Comparison of ENCODE assay signal across 28 mouse cellular contexts in the genomic region with DNA sequence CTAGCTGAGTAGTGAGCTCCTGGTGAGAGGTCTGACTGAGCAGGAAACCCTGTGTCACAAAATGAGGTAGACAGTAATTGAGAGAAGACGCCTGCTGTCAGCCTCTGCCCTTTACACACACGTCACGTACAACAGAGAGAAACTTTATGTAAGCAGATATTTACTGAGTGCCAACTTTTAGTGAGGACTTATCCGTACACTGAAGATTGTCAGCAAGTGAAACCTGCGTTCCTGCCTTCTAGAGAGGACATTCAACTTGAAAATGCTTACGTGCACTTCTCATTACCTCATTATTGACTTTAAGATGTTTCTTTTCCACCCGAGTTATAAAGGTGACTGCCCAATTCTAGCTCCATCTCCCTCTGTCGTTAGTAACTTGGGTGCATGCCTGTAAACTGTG. TPM values are rescaled to one million over a fixed set of nuclear protein-coding genes. Genes with fewer than 3 reads are reported as not detected.
DNase-seq lines count a peak whose midpoint lies in the region; ATAC-seq and TF ChIP-seq lines count a peak whose summit lies in the region.
"Had no signal": no experiment of that assay in that cellular context is flagged by ENCODE, and none has a peak within 500 bp of the region (broad histone marks: within the 10 kb centered on the region; RNA-seq: fewer than 3 reads in every experiment).

No protein-coding gene starts in this region.

- H3K4me2 ChIP-seq in lung, postnatal 0 days (replicated peaks; ENCODE audit: low read depth, low read length) = no peak overlapping the region
- H3K4me2 ChIP-seq: embryonic facial prominence, embryonic 12.5 days; forebrain, embryonic 13.5 days; forebrain, embryonic 15.5 days had no signal

- no peak overlapping the region for H3K27ac ChIP-seq in heart, adult 2 months
- peak overlapping the region; percentile 79 for H3K27ac ChIP-seq in lung, postnatal 0 days (ENCODE audit: low read length)
- H3K27ac ChIP-seq: embryonic facial prominence, embryonic 10.5 days; embryonic facial prominence, embryonic 12.5 days; forebrain, embryonic 13.5 days; forebrain, embryonic 15.5 days had no signal

- no peaks in the 10 kb centered on the region for H3K4me1 ChIP-seq in heart, adult 2 months (ENCODE audit: control insufficient read depth, insufficient read depth, low read length)
- no peaks in the 10 kb centered on the region; the same call in 1 of the 2 replicates for H3K4me1 ChIP-seq in lung, postnatal 0 days (ENCODE audit: insufficient read depth, low read depth, low read length)
- H3K4me1 ChIP-seq: embryonic facial prominence, embryonic 10.5 days; embryonic facial prominence, embryonic 12.5 days; forebrain, embryonic 13.5 days; forebrain, embryonic 15.5 days had no signal

- no peak overlapping the region for H3K4me3 ChIP-seq in heart, adult 2 months
- H3K4me3 ChIP-seq in lung, postnatal 0 days (ENCODE audit: low read depth, low read length) = no peak overlapping the region
- H3K4me3 ChIP-seq: embryonic facial prominence, embryonic 10.5 days; embryonic facial prominence, embryonic 12.5 days; forebrain, embryonic 13.5 days; forebrain, embryonic 15.5 days had no signal

- peak; percentile 19 for ATAC-seq in lung, postnatal 0 days
- ATAC-seq: activated CD4-positive, CD25-positive, alpha-beta regulatory T cell, adult 4 months; CD4-positive, CD25-positive, alpha-beta regulatory T cell, adult 4 months; forebrain, embryonic 13.5 days; forebrain, embryonic 15.5 days; Patski had no signal

- intact Hi-C loops in heart, adult 2 months (cut with DNase I) = no loop called here

- DNase-seq in heart, adult 11 months = peak; percentile 48
- no peak for DNase-seq in heart, adult 2 months
- DNase-seq in lung, postnatal 0 days (ENCODE audit: low spot score) = peak; percentile 66
- no peak for DNase-seq in lung, postnatal 10 days
- DNase-seq in lung, postnatal 36 days = peak; percentile 35
- no peak for DNase-seq in lung, postnatal 14 days
- DNase-seq: adrenal gland, adult 8-10 months; adrenal gland, postnatal 14 days; adrenal gland, postnatal 36 days; B cell, adult 2 months; cerebellum, adult 11-12 months; cerebellum, adult 2 months; cerebellum, adult 9-10 months; cerebellum, postnatal 10 days; cerebellum, postnatal 25 days had no signal

- H3K9ac ChIP-seq in heart, adult 2 months (ENCODE audit: low read depth, low read length) = no peak overlapping the region
- no peak overlapping the region for H3K9ac ChIP-seq in lung, postnatal 0 days (replicated peaks; ENCODE audit: low read depth)
- H3K9ac ChIP-seq: embryonic facial prominence, embryonic 12.5 days; forebrain, embryonic 13.5 days; forebrain, embryonic 15.5 days had no signal

- no peak for TF ChIP-seq CTCF in heart, adult 2 months (IDR thresholded peaks at IDR 0.05)
- no peak for TF ChIP-seq CTCF in lung, postnatal 0 days (IDR thresholded peaks at IDR 0.05)

- no peaks in the 10 kb centered on the region for H3K9me3 ChIP-seq in lung, postnatal 0 days (ENCODE audit: low read length)
- H3K9me3 ChIP-seq: embryonic facial prominence, embryonic 10.5 days; embryonic facial prominence, embryonic 12.5 days; forebrain, embryonic 13.5 days; forebrain, embryonic 15.5 days; G1E had no signal

- TF ChIP-seq POLR2A in heart, adult 2 months (IDR thresholded peaks at IDR 0.05; ENCODE audit: insufficient read depth, low read depth, low read length) = no peak

- WGBS in heart, adult 2 months = 90% methylated on average over 8 of the region's 8 CpGs
- 63% methylated on average over 8 of the region's 8 CpGs for WGBS in lung, postnatal 0 days

- H3K36me3 ChIP-seq in heart, adult 2 months (ENCODE audit: control insufficient read depth, insufficient read depth, low read length) = no peaks in the 10 kb centered on the region; the same call in 1 of the 2 replicates
- peaks cover 43% of the 10 kb centered on the region; the same call in 1 of the 2 replicates for H3K36me3 ChIP-seq in lung, postnatal 0 days (ENCODE audit: insufficient read depth, low read length)

- H3K79me2 ChIP-seq in heart, adult 2 months (replicated peaks; ENCODE audit: control insufficient read depth, insufficient read depth, low read length) = no peaks in the 10 kb centered on the region

- no peak for TF ChIP-seq EP300 in heart, adult 2 months (IDR thresholded peaks at IDR 0.05; ENCODE audit: insufficient read depth, low read depth, low read length)
- peak; percentile 64; the same call in 1 of the 2 replicates for TF ChIP-seq EP300 in lung, postnatal 0 days (IDR thresholded peaks at IDR 0.05)

- H3K27me3 ChIP-seq in heart, adult 2 months (ENCODE audit: control insufficient read depth, insufficient read depth, low read length) = no peaks in the 10 kb centered on the region
- H3K27me3 ChIP-seq in lung, postnatal 0 days (replicated peaks; ENCODE audit: insufficient read depth, low read length) = no peaks in the 10 kb centered on the region
- H3K27me3 ChIP-seq: CH12.LX; embryonic facial prominence, embryonic 12.5 days; forebrain, embryonic 13.5 days; forebrain, embryonic 15.5 days; Patski had no signal

RNA-seq across cellular contexts. Expression of gene Gm10273, which starts 26.7 kb away (rescaled TPM):
- total RNA-seq in heart, adult 2 months (2021) = 100 to 1,000 TPM; 123 to 156 TPM
- 19.1 and 64.0 TPM in 2 replicates for polyA plus RNA-seq in heart, adult 2 months (2012; rRNA removed)
- polyA plus RNA-seq in lung, postnatal 0 days (2015; fragmentation: Nextera tagmentation; extraction: Ambion mirVana) = 4.4 and 12.7 TPM in 2 replicates
- polyA plus RNA-seq: embryonic facial prominence, embryonic 14.5 days; forebrain, embryonic 15.5 days had no signal

RNA-seq across cellular contexts. Expression of gene Pla2g12b, which starts 34.7 kb away (rescaled TPM):
- not detected for total RNA-seq in heart, adult 2 months (2021)
- 0.10 TPM in 1 of 2 replicates, not detected in the other for polyA plus RNA-seq in heart, adult 2 months (2012; rRNA removed)
- polyA plus RNA-seq in lung, postnatal 0 days (2015; fragmentation: Nextera tagmentation; extraction: Ambion mirVana) = 0.12 and 0.43 TPM in 2 replicates
- total RNA-seq: adrenal gland, adult 18-20 months; adrenal gland, adult 8-10 months; adrenal gland, postnatal 36 days; CH12.LX; G1E had no signal
- polyA plus RNA-seq: activated CD4-positive, CD25-positive, alpha-beta regulatory T cell, adult 4 months; CD4-positive, CD25-positive, alpha-beta regulatory T cell, adult 4 months; cerebellum, adult 2 months; cortical plate, adult 2 months; embryonic facial prominence, embryonic 10.5 days; embryonic facial prominence, embryonic 12.5 days; embryonic facial prominence, embryonic 14.5 days; forebrain, embryonic 11.5 days; forebrain, embryonic 13.5 days; forebrain, embryonic 15.5 days; G1E; Patski had no signal

RNA-seq across cellular contexts. Expression of gene P4ha1, which starts 45.6 kb away (rescaled TPM):
- 10 to 100 TPM; 42.4 to 48.0 TPM for total RNA-seq in heart, adult 2 months (2021)
- polyA plus RNA-seq in heart, adult 2 months (2012; rRNA removed) = 14.8 and 34.7 TPM in 2 replicates
- polyA plus RNA-seq in lung, postnatal 0 days (2015; fragmentation: Nextera tagmentation; extraction: Ambion mirVana) = 40.6 and 40.7 TPM in 2 replicates

Comparison
In these comparisons a context has a peak if more than half of its experiments do, and no peak if none do; other contexts are left out.
1. DNase-seq: peak in heart, adult 11 months (single experiment), lung, postnatal 0 days (single experiment) and lung, postnatal 36 days (single experiment); none in heart, adult 2 months (0 of 2), lung, postnatal 10 days (single experiment) and lung, postnatal 14 days (single experiment).